Mouse (Mus musculus) layer of hippocampus, postnatal 25 days (tissue): ENCODE results near the gene Vezt. TPM values are rescaled to one million over a fixed set of nuclear protein-coding genes. Genes with fewer than 3 reads are reported as not detected.
A peak's percentile ranks its signal among the peaks of the same experiment; 100 is the strongest.

Experiments
- DNase-seq, 2 experiments: peaks; one replicate each; pipeline ENCODE4 v3.0.0; 2022; ENCODE audit warnings: mixed read lengths in 2 of 2, low spot score in 1 of 2; ENCODE audit errors: extremely low spot score in 1 of 2
- total RNA-seq, 2 experiments: library from RNA; stranded (reverse); gene quantifications; 2 replicates each; pipeline ENCODE4 v1.2.3; 2021

The Vezt gene
- total RNA-seq, 2 experiments from 2014 or later, result 64.1 to 70.2 TPM

GRCm38 (mm10) chr10:93969306-93969705 is 66.3 kb downstream of the Vezt start:
- no peak for DNase-seq

GRCm38 (mm10) chr10:93967486-93967885 is 68.1 kb downstream of the Vezt start:
- no peak for DNase-seq

- no peak for DNase-seq
These were observed 81.6 kb downstream of the Vezt start for GRCm38 (mm10) chr10:93954023-93954422.

GRCm38 (mm10) chr10:93953504-93953903 is 82.1 kb downstream of the Vezt start:
- no peak for DNase-seq

- no peak for DNase-seq
These were observed 84.6 kb downstream of the Vezt start for GRCm38 (mm10) chr10:93950991-93951390.

GRCm38 (mm10) chr10:93949921-93950320 is 85.7 kb downstream of the Vezt start:
- DNase-seq, result no peak

GRCm38 (mm10) chr10:93945843-93946499 is 89.6 kb downstream of the Vezt start:
- no peak for DNase-seq

GRCm38 (mm10) chr10:93945364-93945763 is 90.3 kb downstream of the Vezt start:
- DNase-seq, result peak in 1 of 2 experiments; percentile 15

GRCm38 (mm10) chr10:93944241-93944640 is 91.4 kb downstream of the Vezt start:
- no peak for DNase-seq

GRCm38 (mm10) chr10:93940279-93940678 is 95.3 kb downstream of the Vezt start:
- DNase-seq, result no peak

- no peak for DNase-seq
These were observed 95.9 kb downstream of the Vezt start for GRCm38 (mm10) chr10:93939676-93940075.

GRCm38 (mm10) chr10:93938844-93939271 is 96.8 kb downstream of the Vezt start:
- no peak for DNase-seq

- DNase-seq, result no peak
These were observed 101.6 kb downstream of the Vezt start for GRCm38 (mm10) chr10:93933980-93934379.

- no peak for DNase-seq
These were observed 102.8 kb downstream of the Vezt start for GRCm38 (mm10) chr10:93932861-93933260.

GRCm38 (mm10) chr10:93932020-93932419 is 103.6 kb downstream of the Vezt start:
- no peak for DNase-seq

- no peak for DNase-seq
These were observed 104.2 kb downstream of the Vezt start for GRCm38 (mm10) chr10:93931431-93931830.

GRCm38 (mm10) chr10:93930236-93930824 is 105.3 kb downstream of the Vezt start:
- no peak for DNase-seq

- no peak for DNase-seq
These were observed 111.0 kb downstream of the Vezt start for GRCm38 (mm10) chr10:93924666-93925065.

- no peak for DNase-seq
These were observed 114.5 kb downstream of the Vezt start for GRCm38 (mm10) chr10:93921160-93921559.

GRCm38 (mm10) chr10:93919227-93919626 is 116.4 kb downstream of the Vezt start:
- DNase-seq, result peak; percentile 8 to 19

GRCm38 (mm10) chr10:93918701-93919100 is 116.9 kb downstream of the Vezt start:
- no peak for DNase-seq

- no peak for DNase-seq
These were observed 117.5 kb downstream of the Vezt start for GRCm38 (mm10) chr10:93918087-93918486.
